Mouse (Mus musculus): ENCODE measurements around the gene Foxb2. TPM values are rescaled to one million over a fixed set of nuclear protein-coding genes. Genes with fewer than 3 reads are reported as not detected.

Foxb2 gene
- polyA plus RNA-seq (2012; ENCODE audit: insufficient read depth, insufficient read length, missing spikeins), result not detected in 2 replicates

DNA sequence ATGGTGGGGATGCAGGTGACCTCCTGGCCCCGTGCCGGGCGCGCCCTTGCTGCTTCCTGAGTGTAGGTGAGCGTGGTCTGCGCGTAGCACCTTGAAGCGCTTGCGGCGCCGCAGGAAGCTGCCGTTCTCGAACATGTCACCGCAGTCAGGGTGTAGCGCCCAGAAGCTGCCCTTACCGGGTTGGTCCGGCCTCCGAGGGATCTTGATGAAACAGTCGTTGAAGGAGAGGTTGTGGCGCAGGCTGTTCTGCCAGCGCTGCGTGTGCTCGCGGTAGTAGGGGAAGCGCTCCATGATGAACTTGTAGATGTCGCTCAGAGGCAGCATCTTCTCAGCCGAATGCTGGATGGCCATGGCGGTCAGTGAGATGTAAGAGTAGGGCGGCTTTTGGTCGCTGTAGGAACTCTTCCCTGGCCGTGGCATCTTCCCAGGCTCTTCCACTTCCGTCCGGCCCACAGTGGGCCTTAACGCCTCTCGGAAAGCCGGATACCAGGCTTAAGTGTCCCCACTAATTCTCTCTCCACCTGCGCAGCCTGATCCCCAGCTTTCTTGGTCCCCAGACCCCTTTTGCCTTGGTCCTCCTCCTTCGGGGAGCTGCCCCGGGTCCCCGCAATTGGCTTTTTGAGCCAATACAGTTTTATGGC, at the start of gene Foxb2:
Gene Foxb2, minus strand, starts transcription at position 585 of the 641 bp plus-strand sequence.
- no peaks in the 10 kb centered on the region for H3K4me1 ChIP-seq (ENCODE audit: control insufficient read depth, insufficient read depth, low read length)
- H3K27ac ChIP-seq (ENCODE audit: insufficient read depth, low read depth, low read length), result no peak within 1 kb of the TSS
- H3K4me3 ChIP-seq (ENCODE audit: insufficient read depth, low read length), result peak within 1 kb of the TSS; percentile 61
- TF ChIP-seq POLR2A (IDR thresholded peaks at IDR 0.05; ENCODE audit: borderline replicate concordance, low read depth, low read length), result no peak
- no peak for TF ChIP-seq CTCF (IDR thresholded peaks at IDR 0.05; ENCODE audit: low read depth, low read length)

- TF ChIP-seq CTCF (IDR thresholded peaks at IDR 0.05; ENCODE audit: low read depth, low read length), result no peak
- H3K4me3 ChIP-seq (ENCODE audit: insufficient read depth, low read length), result no peak overlapping the region
- no peak overlapping the region for H3K27ac ChIP-seq (ENCODE audit: insufficient read depth, low read depth, low read length)
- no peaks in the 10 kb centered on the region for H3K4me1 ChIP-seq (ENCODE audit: control insufficient read depth, insufficient read depth, low read length)
Measured at GRCm38 (mm10) chr19:16911507-16911906, 37.9 kb upstream of the Foxb2 start.

DNA sequence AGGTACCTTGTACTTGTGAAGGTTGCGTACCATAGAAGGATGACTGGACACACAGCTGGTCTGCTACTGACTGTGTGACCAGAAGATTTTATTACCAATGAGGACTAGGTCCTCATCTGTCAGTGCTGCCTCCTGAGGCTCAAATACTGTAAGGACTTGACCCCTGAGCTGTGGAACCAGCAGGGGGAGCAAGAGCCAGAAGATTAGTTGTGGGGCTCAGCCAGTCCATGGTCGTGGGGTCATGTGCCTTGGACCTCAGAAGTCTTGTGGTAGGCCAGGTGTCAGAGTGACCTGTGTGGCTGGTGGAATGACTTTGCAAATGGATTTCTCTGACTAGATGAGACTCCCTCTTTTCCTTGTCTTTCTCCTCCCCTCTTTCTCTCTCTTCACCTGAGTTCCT, 29.5 kb upstream of the Foxb2 start:
- H3K4me1 ChIP-seq (ENCODE audit: control insufficient read depth, insufficient read depth, low read length), result peaks cover 11% of the 10 kb centered on the region
- no peak overlapping the region for H3K27ac ChIP-seq (ENCODE audit: insufficient read depth, low read depth, low read length)
- TF ChIP-seq POLR2A (IDR thresholded peaks at IDR 0.05; ENCODE audit: borderline replicate concordance, low read depth, low read length), result no peak
- 0 out of 2 replicates have a peak, but pooled peaks have one; percentile 18 for TF ChIP-seq CTCF (IDR thresholded peaks at IDR 0.05; ENCODE audit: low read depth, low read length)
- no peak overlapping the region for H3K4me3 ChIP-seq (ENCODE audit: insufficient read depth, low read length)

GRCm38 (mm10) chr19:16899716-16900115, 26.1 kb upstream of the Foxb2 start:
- Histone ChIP-seq H3K4me3 (ENCODE audit: insufficient read depth, low read length) (no peak overlapping the region), H3K27ac (ENCODE audit: insufficient read depth, low read depth, low read length) (no peak overlapping the region), H3K4me1 (ENCODE audit: control insufficient read depth, insufficient read depth, low read length) (peaks cover 15% of the 10 kb centered on the region)
- no peak for TF ChIP-seq POLR2A (IDR thresholded peaks at IDR 0.05; ENCODE audit: borderline replicate concordance, low read depth, low read length)
- TF ChIP-seq CTCF (IDR thresholded peaks at IDR 0.05; ENCODE audit: low read depth, low read length), result no peak

DNA sequence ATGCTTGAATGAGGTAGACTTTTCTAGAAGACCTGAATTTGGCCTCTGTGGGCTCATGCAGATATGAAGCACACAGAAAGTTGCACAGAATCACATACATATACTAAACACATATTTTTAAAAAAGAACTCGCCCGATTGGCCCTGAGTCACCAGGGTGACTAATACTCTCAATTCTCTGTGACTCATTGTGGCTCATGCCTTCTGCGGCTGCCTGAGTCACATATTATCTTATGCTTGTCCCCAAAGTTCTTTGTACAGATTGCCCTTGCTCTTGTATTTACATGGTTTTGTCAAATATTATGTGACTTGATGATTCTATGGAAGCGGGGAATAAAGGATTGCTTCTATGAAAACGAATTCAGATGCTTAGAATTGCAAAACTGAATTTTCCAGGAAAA, 25.0 kb upstream of the Foxb2 start:
- H3K27ac ChIP-seq (ENCODE audit: insufficient read depth, low read depth, low read length), result peak overlapping the region; percentile 21; the same call in 1 of the 2 replicates
- no peak for TF ChIP-seq POLR2A (IDR thresholded peaks at IDR 0.05; ENCODE audit: borderline replicate concordance, low read depth, low read length)
- no peak for TF ChIP-seq CTCF (IDR thresholded peaks at IDR 0.05; ENCODE audit: low read depth, low read length)

GRCm38 (mm10) chr19:16876458-16876770, 2.8 kb upstream of the Foxb2 start:
- Histone ChIP-seq H3K27ac (ENCODE audit: insufficient read depth, low read depth, low read length) (no peak overlapping the region), H3K4me1 (ENCODE audit: control insufficient read depth, insufficient read depth, low read length) (no peaks in the 10 kb centered on the region), H3K4me3 (ENCODE audit: insufficient read depth, low read length) (no peak overlapping the region)
- TF ChIP-seq POLR2A (IDR thresholded peaks at IDR 0.05; ENCODE audit: borderline replicate concordance, low read depth, low read length) (no peak), CTCF (IDR thresholded peaks at IDR 0.05; ENCODE audit: low read depth, low read length) (no peak)

More for the DNA sequence above, 25.0 kb upstream of the Foxb2 start:
- H3K4me1 ChIP-seq (ENCODE audit: control insufficient read depth, insufficient read depth, low read length), result peaks cover 15% of the 10 kb centered on the region
- H3K4me3 ChIP-seq (ENCODE audit: insufficient read depth, low read length), result no peak overlapping the region

DNA sequence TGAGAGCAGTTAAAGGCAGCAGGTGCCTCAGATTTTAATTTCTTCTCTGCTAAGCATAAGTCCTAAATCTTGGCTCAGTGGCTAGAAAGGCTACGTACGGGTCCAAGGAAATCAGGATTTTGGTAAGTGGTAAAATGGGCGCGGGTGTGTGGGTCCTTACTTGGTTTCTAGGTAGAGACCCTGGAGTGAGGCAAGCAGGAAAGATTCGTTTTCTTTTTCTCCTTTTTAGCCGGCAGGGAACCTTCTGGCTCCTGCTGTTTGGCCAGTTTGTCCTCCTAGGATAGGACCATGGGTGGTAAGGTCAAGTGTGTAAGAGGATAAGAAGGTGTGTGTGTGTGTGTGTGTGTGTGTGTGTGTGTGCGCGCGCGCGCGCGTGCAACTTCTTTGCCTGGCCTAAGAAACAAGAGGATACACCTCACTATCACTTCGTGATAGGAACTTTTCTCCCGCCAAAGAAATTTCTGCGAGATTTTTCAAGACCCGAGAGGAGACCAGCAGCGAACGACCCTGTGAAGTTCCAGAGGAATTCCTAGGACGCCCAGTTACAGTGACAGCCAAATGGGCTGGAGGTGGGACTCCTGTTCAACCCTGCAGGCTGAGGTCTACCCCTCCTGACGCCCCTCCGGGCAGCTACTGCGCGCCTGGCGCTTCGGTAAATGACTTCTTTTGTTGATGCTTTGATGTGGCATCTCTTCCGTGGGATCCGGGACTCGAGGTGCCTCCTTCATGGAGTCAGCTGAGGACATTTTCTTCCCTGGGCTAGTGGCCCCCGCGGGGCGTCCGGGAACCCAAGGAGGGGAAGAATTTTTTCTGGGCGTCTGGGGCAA, 2.2 kb upstream of the Foxb2 start:
- Histone ChIP-seq H3K27ac (ENCODE audit: insufficient read depth, low read depth, low read length) (no peak overlapping the region), H3K4me1 (ENCODE audit: control insufficient read depth, insufficient read depth, low read length) (no peaks in the 10 kb centered on the region), H3K4me3 (ENCODE audit: insufficient read depth, low read length) (no peak overlapping the region)
- TF ChIP-seq CTCF (IDR thresholded peaks at IDR 0.05; ENCODE audit: low read depth, low read length) (no peak), POLR2A (IDR thresholded peaks at IDR 0.05; ENCODE audit: borderline replicate concordance, low read depth, low read length) (no peak)

DNA sequence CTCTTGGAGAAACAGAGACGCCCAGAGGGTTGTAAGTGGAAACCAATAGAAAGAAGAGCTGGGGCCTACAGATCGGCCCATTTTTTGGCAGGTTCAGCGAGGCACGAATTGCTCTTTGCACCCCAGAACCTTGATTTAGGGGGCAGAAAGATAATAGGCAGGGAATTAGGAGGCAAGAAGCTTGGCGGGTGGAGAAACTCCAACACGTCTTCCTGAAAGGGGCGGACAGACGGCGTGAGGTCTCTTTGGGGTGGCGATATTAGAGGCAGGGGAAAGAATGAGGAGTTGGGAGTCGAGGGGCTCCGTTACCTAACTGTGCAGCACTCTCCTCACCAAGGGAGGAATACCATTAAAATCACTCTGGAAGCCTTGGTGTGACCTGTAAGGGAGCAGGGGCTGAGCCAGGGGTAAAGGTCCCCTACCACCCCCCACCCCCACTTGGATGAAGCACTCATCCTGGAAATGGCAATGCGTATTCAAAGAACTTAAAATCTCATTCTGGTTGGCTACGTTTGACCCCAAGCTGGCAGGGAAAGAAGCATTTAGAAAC, 1.5 kb upstream of the Foxb2 start:
- TF ChIP-seq POLR2A (IDR thresholded peaks at IDR 0.05; ENCODE audit: borderline replicate concordance, low read depth, low read length) (no peak), CTCF (IDR thresholded peaks at IDR 0.05; ENCODE audit: low read depth, low read length) (0 out of 2 replicates have a peak, but pooled peaks have one; percentile 5)
- H3K27ac ChIP-seq (ENCODE audit: insufficient read depth, low read depth, low read length), result no peak overlapping the region
- peak overlapping the region; percentile 61; the same call in 1 of the 2 replicates for H3K4me3 ChIP-seq (ENCODE audit: insufficient read depth, low read length)
- no peaks in the 10 kb centered on the region for H3K4me1 ChIP-seq (ENCODE audit: control insufficient read depth, insufficient read depth, low read length)

DNA sequence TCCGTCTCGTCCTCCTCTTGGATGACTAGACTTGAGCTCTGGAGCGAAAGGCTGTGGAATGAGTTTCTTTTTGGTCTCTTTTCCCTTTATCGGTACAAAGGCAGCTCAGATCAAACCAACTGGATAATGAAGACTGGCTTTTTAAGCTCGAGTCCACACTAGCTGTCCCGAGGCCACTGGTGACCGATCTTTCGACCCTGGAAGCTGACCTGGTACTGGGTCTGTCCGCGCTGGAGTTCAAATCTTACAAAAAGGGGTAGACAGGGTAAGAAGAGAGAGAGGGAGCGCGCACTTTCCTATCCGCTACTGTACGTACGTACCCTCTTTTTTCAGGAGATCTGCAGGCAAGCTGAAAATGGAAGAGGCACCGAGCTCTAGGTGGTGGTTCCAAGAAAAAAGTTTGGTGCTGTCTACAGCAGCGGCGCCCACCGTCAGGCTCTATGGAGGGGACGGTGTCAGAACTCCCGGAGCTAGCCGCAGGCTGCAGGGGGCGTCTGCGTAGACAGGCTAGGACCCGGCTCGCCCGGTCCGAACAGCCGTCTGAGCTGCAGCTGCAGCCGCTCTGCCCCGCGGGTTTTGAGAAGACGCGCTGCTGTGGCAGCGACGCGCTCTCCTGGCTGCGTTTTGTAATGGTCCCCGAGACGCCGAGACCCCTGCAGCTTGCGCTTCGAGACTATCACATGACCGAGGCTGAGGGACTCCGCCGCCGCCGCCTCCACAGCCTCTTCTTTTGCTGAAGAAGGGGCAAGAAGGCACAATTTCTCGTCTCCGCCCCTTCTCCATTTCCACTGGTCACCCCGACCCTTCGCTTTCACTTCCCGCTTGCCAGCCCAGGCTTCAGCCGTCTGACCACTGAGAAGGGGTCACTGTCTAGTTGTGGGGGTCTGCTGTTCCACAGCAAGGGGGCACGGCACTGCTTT, 597 bp upstream of the Foxb2 start:
- Histone ChIP-seq H3K27ac (ENCODE audit: insufficient read depth, low read depth, low read length) (no peak overlapping the region), H3K4me1 (ENCODE audit: control insufficient read depth, insufficient read depth, low read length) (no peaks in the 10 kb centered on the region), H3K4me3 (ENCODE audit: insufficient read depth, low read length) (peak overlapping the region; percentile 61)
- TF ChIP-seq CTCF (IDR thresholded peaks at IDR 0.05; ENCODE audit: low read depth, low read length) (no peak), POLR2A (IDR thresholded peaks at IDR 0.05; ENCODE audit: borderline replicate concordance, low read depth, low read length) (no peak)

All from bone marrow macrophage, adult 2 months (primary cell).